Comparison of ENCODE assay signal across 9 mouse cellular contexts in the genomic region with DNA sequence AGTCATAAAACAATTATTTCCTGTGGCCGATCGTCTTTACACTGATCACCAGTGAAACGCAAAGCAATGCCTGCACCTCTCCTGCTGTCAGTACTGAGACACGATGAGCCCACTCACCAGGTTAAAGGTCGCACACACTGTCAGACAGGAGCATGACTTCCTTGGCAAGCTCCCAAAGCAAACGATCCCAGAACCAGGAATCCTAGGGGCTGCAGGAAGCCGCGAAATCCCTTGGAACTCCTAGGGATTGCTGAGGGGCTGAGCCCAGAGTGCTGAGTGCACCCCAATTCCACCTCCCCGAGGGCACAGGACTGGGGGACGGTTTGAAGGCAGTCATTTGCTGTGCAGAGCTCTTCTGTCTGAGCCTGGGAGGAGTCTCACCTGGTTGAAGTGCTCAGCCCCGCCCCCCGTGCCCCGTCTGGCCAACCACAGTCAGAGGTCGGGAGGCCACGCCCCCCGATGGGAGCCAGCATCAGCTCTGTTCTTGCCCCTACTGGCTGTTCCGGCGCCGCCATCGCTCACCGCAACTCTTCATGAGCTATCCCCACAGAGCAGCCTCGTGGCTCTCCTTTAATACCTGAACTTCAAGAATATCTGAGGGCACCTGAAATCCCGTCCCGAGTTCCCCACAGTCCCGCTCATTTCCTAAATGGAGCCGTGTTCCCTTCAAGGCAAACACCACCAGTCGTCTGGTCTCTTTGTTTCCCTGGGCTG. TPM values are rescaled to one million over a fixed set of nuclear protein-coding genes. Genes with fewer than 3 reads are reported as not detected.
DNase-seq lines count a peak whose midpoint lies in the region; ATAC-seq and TF ChIP-seq lines count a peak whose summit lies in the region.
"Had no signal": no experiment of that assay in that cellular context is flagged by ENCODE, and none has a peak within 500 bp of the region (broad histone marks: within the 10 kb centered on the region; RNA-seq: fewer than 3 reads in every experiment).

No protein-coding gene starts in this region.

- WGBS in forebrain, embryonic 10.5 days, result 11% methylated on average over 27 of the region's 27 CpGs
- 9% methylated on average over 27 of the region's 27 CpGs for WGBS in liver, embryonic 14.5 days (ENCODE audit: insufficient replicate concordance)

- peak overlapping the region; percentile 56 for H3K9ac ChIP-seq in liver, embryonic 14.5 days (replicated peaks)

- no peaks in the 10 kb centered on the region for H3K27me3 ChIP-seq in forebrain, embryonic 10.5 days (ENCODE audit: poor library complexity, severe bottlenecking)
- no peaks in the 10 kb centered on the region; the same call in 1 of the 2 replicates for H3K27me3 ChIP-seq in liver, embryonic 14.5 days (ENCODE audit: control insufficient read depth, insufficient read depth, low read length)

- peak overlapping the region; percentile 87 for H3K27ac ChIP-seq in forebrain, embryonic 10.5 days
- H3K27ac ChIP-seq in liver, embryonic 14.5 days, result no peak overlapping the region

- H3K4me2 ChIP-seq in liver, embryonic 14.5 days (ENCODE audit: low read depth), result peak overlapping the region; percentile 85

- H3K36me3 ChIP-seq in forebrain, embryonic 10.5 days (replicated peaks), result peaks cover 14% of the 10 kb centered on the region
- no peaks in the 10 kb centered on the region for H3K36me3 ChIP-seq in liver, embryonic 14.5 days (replicated peaks; ENCODE audit: control insufficient read depth, insufficient read depth, low read depth)

- no peak for TF ChIP-seq EP300 in liver, embryonic 14.5 days (IDR thresholded peaks at IDR 0.05; ENCODE audit: low read depth)

- peaks cover 25% of the 10 kb centered on the region for H3K4me1 ChIP-seq in forebrain, embryonic 10.5 days
- H3K4me1 ChIP-seq in liver, embryonic 14.5 days (replicated peaks; ENCODE audit: control insufficient read depth in 2 of 2, insufficient read depth in 2 of 2, low read length in 1 of 2), result peaks cover 3 to 6% of the 10 kb centered on the region in 2 experiments; a peak in 3 of 4 replicates

- peak; percentile 89 for ATAC-seq in liver, embryonic 14.5 days (ENCODE audit: insufficient read depth)

- H3K9me3 ChIP-seq in forebrain, embryonic 10.5 days, result peaks cover 14% of the 10 kb centered on the region; the same call in 1 of the 2 replicates
- H3K9me3 ChIP-seq in liver, embryonic 14.5 days (ENCODE audit: control insufficient read depth, low read length), result no peaks in the 10 kb centered on the region

- peak overlapping the region; percentile 53 for H3K4me3 ChIP-seq in forebrain, embryonic 10.5 days
- H3K4me3 ChIP-seq in liver, embryonic 14.5 days (ENCODE audit: insufficient read depth in 1 of 2, low read depth in 2 of 2, low read length in 2 of 2), result peak overlapping the region; percentile 58 to 62

- peak; percentile 60 for TF ChIP-seq CTCF in liver, embryonic 14.5 days (IDR thresholded peaks at IDR 0.05; ENCODE audit: low read depth)

- DNase-seq in gastrocnemius, postnatal 10 days, result peak; percentile 47
- DNase-seq in gastrocnemius, adult 8-10 months (ENCODE audit: low spot score in 2 of 2), result no peak
- DNase-seq in c-Kit-positive CD71-negative TER-119-negative erythroid progenitor cells, embryonic 14.5 days (ENCODE audit: low read depth), result peak; percentile 84
- DNase-seq in forebrain, embryonic 10.5 days (ENCODE audit: extremely low spot score, low spot score), result peak; percentile 89
- DNase-seq in induced T-regulatory cell, adult 2 months (ENCODE audit: low read depth), result peak; percentile 98
- peak; percentile 88 to 90 (median 88) for DNase-seq in liver, embryonic 14.5 days (ENCODE audit: low read depth in 3 of 3, low spot score in 3 of 3)
- peak; percentile 86 for DNase-seq in neural tube, embryonic 10.5 days (ENCODE audit: extremely low spot score, low spot score)
- peak; percentile 95 for DNase-seq in thymus, postnatal 0 days (ENCODE audit: low spot score)

RNA-seq across cellular contexts. Expression of a gene that starts 2.9 kb away (rescaled TPM):
- 10 to 100 TPM; 18.2 to 18.9 TPM for total RNA-seq in gastrocnemius, postnatal 10 days (2021)
- 1 to 10 TPM; 2.1 to 6.2 (median 3.1) TPM for total RNA-seq in gastrocnemius, adult 8-10 months (2022)
- 118 and 119 TPM in 2 replicates for polyA plus RNA-seq in forebrain, embryonic 10.5 days (2016; fragmentation: Nextera tagmentation; extraction: Ambion mirVana)
- polyA plus RNA-seq in liver, embryonic 14.5 days (2012; rRNA removed), result 15.5 and 17.5 TPM in 2 replicates
- polyA plus RNA-seq in liver, embryonic 14.5 days (2014; fragmentation: Nextera tagmentation; extraction: Ambion mirVana), result 31.9 and 36.0 TPM in 2 replicates
- 119 and 139 TPM in 2 replicates for polyA plus RNA-seq in thymus, postnatal 0 days (2015; fragmentation: Nextera tagmentation; extraction: Ambion mirVana)

RNA-seq across cellular contexts. Expression of a gene that starts 27.3 kb away (rescaled TPM):
- total RNA-seq in gastrocnemius, postnatal 10 days (2021), result not detected
- not detected for total RNA-seq in gastrocnemius, adult 8-10 months (2022)
- not detected in 2 replicates for polyA plus RNA-seq in forebrain, embryonic 10.5 days (2016; fragmentation: Nextera tagmentation; extraction: Ambion mirVana)
- polyA plus RNA-seq in liver, embryonic 14.5 days (2012; rRNA removed), result not detected in 2 replicates
- polyA plus RNA-seq in liver, embryonic 14.5 days (2014; fragmentation: Nextera tagmentation; extraction: Ambion mirVana), result not detected in 2 replicates
- not detected in 2 replicates for polyA plus RNA-seq in thymus, postnatal 0 days (2015; fragmentation: Nextera tagmentation; extraction: Ambion mirVana)
- polyA plus RNA-seq: C2C12 had no signal

RNA-seq across cellular contexts. Expression of a gene that starts 32.3 kb away (rescaled TPM):
- total RNA-seq in gastrocnemius, postnatal 10 days (2021), result not detected
- total RNA-seq in gastrocnemius, adult 8-10 months (2022), result not detected
- 0.14 and 0.15 TPM in 2 replicates for polyA plus RNA-seq in forebrain, embryonic 10.5 days (2016; fragmentation: Nextera tagmentation; extraction: Ambion mirVana)
- polyA plus RNA-seq in liver, embryonic 14.5 days (2012; rRNA removed), result not detected in 2 replicates
- polyA plus RNA-seq in liver, embryonic 14.5 days (2014; fragmentation: Nextera tagmentation; extraction: Ambion mirVana), result not detected in 2 replicates
- polyA plus RNA-seq in thymus, postnatal 0 days (2015; fragmentation: Nextera tagmentation; extraction: Ambion mirVana), result not detected in 2 replicates
- polyA plus RNA-seq: C2C12 had no signal

RNA-seq across cellular contexts. Expression of a gene that starts 50.8 kb away (rescaled TPM):
- total RNA-seq in gastrocnemius, postnatal 10 days (2021), result 10 to 100 TPM; 25.5 to 31.9 TPM
- 10 to 100 TPM; 12.7 to 19.4 (median 16.6) TPM for total RNA-seq in gastrocnemius, adult 8-10 months (2022)
- 33.1 and 34.2 TPM in 2 replicates for polyA plus RNA-seq in forebrain, embryonic 10.5 days (2016; fragmentation: Nextera tagmentation; extraction: Ambion mirVana)
- polyA plus RNA-seq in liver, embryonic 14.5 days (2012; rRNA removed), result 12.7 and 13.7 TPM in 2 replicates
- polyA plus RNA-seq in liver, embryonic 14.5 days (2014; fragmentation: Nextera tagmentation; extraction: Ambion mirVana), result 12.1 and 12.7 TPM in 2 replicates
- polyA plus RNA-seq in thymus, postnatal 0 days (2015; fragmentation: Nextera tagmentation; extraction: Ambion mirVana), result 72.3 and 75.1 TPM in 2 replicates

RNA-seq across cellular contexts. Expression of a gene that starts 51.7 kb away (rescaled TPM):
- 10 to 100 TPM; 37.1 to 39.5 TPM for total RNA-seq in gastrocnemius, postnatal 10 days (2021)
- 10 to 100 TPM; 12.8 to 15.7 (median 14.4) TPM for total RNA-seq in gastrocnemius, adult 8-10 months (2022)
- polyA plus RNA-seq in forebrain, embryonic 10.5 days (2016; fragmentation: Nextera tagmentation; extraction: Ambion mirVana), result 38.3 and 39.5 TPM in 2 replicates
- polyA plus RNA-seq in liver, embryonic 14.5 days (2012; rRNA removed), result 29.9 and 38.6 TPM in 2 replicates
- 46.6 and 59.1 TPM in 2 replicates for polyA plus RNA-seq in liver, embryonic 14.5 days (2014; fragmentation: Nextera tagmentation; extraction: Ambion mirVana)
- 80.3 and 86.3 TPM in 2 replicates for polyA plus RNA-seq in thymus, postnatal 0 days (2015; fragmentation: Nextera tagmentation; extraction: Ambion mirVana)

Comparison
In these comparisons a context has a peak if more than half of its experiments do, and no peak if none do; other contexts are left out.
1. DNase-seq: peak in gastrocnemius, postnatal 10 days (single experiment), c-Kit-positive CD71-negative TER-119-negative erythroid progenitor cells, embryonic 14.5 days (single experiment), forebrain, embryonic 10.5 days (single experiment), induced T-regulatory cell, adult 2 months (single experiment), liver, embryonic 14.5 days (3 of 3), neural tube, embryonic 10.5 days (single experiment) and thymus, postnatal 0 days (single experiment); none in gastrocnemius, adult 8-10 months (0 of 2).